Mouse (Mus musculus): Measurements from ENCODE around the gene Sgpl1.

DNA sequence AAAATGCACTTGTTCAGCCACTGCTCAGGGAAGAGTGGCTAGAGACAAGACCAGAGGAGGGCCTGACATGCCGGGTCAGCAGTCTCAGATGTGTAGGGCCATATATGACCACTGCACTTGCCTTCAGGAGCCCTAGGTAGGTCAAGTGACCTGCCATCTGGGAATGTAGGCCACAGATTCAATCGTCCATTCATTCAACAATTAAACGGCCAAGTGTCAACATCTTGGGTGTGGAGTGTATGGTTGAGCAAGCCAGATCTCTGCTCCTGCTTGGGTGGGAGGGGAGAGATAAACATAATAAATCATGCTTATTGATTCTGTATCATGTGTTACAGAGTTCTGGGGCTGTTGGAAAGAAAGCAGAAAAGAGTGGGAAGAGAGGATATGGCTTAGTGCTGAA lies 11.1 kb upstream of the Sgpl1 start:
- TF ChIP-seq CTCF (IDR thresholded peaks at IDR 0.05; ENCODE audit: insufficient read depth, low read depth, low read length) (no peak), POLR2A (IDR thresholded peaks at IDR 0.05; ENCODE audit: insufficient read depth, low read depth, low read length) (no peak)
